Mouse (Mus musculus): ENCODE measurements at regions not wholly inside any gene's neighbourhood (a gene's known extent, or its start where the extent isn't known, plus 50 kb on each side); places are given as distances from the start of the nearest gene placed in this dataset.

GRCm38 (mm10) chr10:48211504-48211903 lies 1577.1 kb downstream of the Grik2 start:
- ATAC-seq = peak; percentile 33; the same call in 1 of the 2 replicates
- Histone ChIP-seq H3K4me1 (no peaks in the 10 kb centered on the region), H3K9me3 (replicated peaks) (no peaks in the 10 kb centered on the region), H3K4me2 (no peak overlapping the region), H3K9ac (no peak overlapping the region), H3K4me3 (no peak overlapping the region), H3K27ac (no peak overlapping the region), H3K36me3 (ENCODE audit: poor library complexity, severe bottlenecking) (no peaks in the 10 kb centered on the region), H3K27me3 (no peaks in the 10 kb centered on the region)
- WGBS = 85% methylated on average over 8 of the region's 8 CpGs

All from forebrain, embryonic 13.5 days (tissue).